32 mouse cellular contexts compared by ENCODE assay signal in genomic region chr12:86100711-86101110, GRCm38 (mm10). TPM values are rescaled to one million over a fixed set of nuclear protein-coding genes. Genes with fewer than 3 reads are reported as not detected.
DNase-seq lines count a peak whose midpoint lies in the region; ATAC-seq and TF ChIP-seq lines count a peak whose summit lies in the region.
"Had no signal": no experiment of that assay in that cellular context is flagged by ENCODE, and none has a peak within 500 bp of the region (broad histone marks: within the 10 kb centered on the region; RNA-seq: fewer than 3 reads in every experiment).

No protein-coding gene starts in this region.

- WGBS in heart, embryonic 16.5 days: 63% methylated on average over 3 of the region's 3 CpGs
- 33% methylated on average over 3 of the region's 3 CpGs for WGBS in embryonic facial prominence, embryonic 13.5 days
- WGBS in limb, embryonic 14.5 days: 39% methylated on average over 3 of the region's 3 CpGs

- intact Hi-C loops in gastrocnemius, adult 2 months (cut with DNase I): no loop called here

- no peaks in the 10 kb centered on the region for H3K27me3 ChIP-seq in heart, embryonic 16.5 days (ENCODE audit: control insufficient read depth, insufficient read depth, low read length)
- no peaks in the 10 kb centered on the region for H3K27me3 ChIP-seq in embryonic facial prominence, embryonic 13.5 days
- H3K27me3 ChIP-seq in limb, embryonic 14.5 days (ENCODE audit: control insufficient read depth, insufficient read depth, low read length): no peaks in the 10 kb centered on the region
- H3K27me3 ChIP-seq: midbrain, embryonic 13.5 days; Patski; stomach, embryonic 15.5 days had no signal

- H3K4me3 ChIP-seq in gastrocnemius, adult 2 months: no peak overlapping the region
- H3K4me3 ChIP-seq in heart, embryonic 16.5 days (ENCODE audit: low read length): no peak overlapping the region
- H3K4me3 ChIP-seq in embryonic facial prominence, embryonic 13.5 days: no peak overlapping the region
- H3K4me3 ChIP-seq in limb, embryonic 14.5 days (replicated peaks; ENCODE audit: low read length): no peak overlapping the region
- H3K4me3 ChIP-seq: hindbrain, embryonic 12.5 days; midbrain, embryonic 13.5 days; stomach, embryonic 15.5 days had no signal

- H3K9ac ChIP-seq in heart, embryonic 16.5 days (ENCODE audit: low read length): no peak overlapping the region
- no peak overlapping the region for H3K9ac ChIP-seq in embryonic facial prominence, embryonic 13.5 days
- H3K9ac ChIP-seq in limb, embryonic 14.5 days (ENCODE audit: low read depth, low read length, severe bottlenecking): no peak overlapping the region
- H3K9ac ChIP-seq: hindbrain, embryonic 12.5 days; liver, embryonic 14.5 days; midbrain, embryonic 13.5 days; stomach, embryonic 15.5 days had no signal

- H3K36me3 ChIP-seq in heart, embryonic 16.5 days (ENCODE audit: control insufficient read depth, insufficient read depth): no peaks in the 10 kb centered on the region
- peaks cover 15% of the 10 kb centered on the region for H3K36me3 ChIP-seq in embryonic facial prominence, embryonic 13.5 days
- H3K36me3 ChIP-seq in limb, embryonic 14.5 days (ENCODE audit: control insufficient read depth, insufficient read depth, low read length): no peaks in the 10 kb centered on the region
- H3K36me3 ChIP-seq: G1E; stomach, embryonic 15.5 days had no signal

- ATAC-seq in heart, embryonic 16.5 days (replicated peaks; ENCODE audit: extremely low read depth, insufficient read depth, low FRiP score): no peak
- 0 out of 2 replicates have a peak, but pooled peaks have one; percentile 28 for ATAC-seq in embryonic facial prominence, embryonic 13.5 days (ENCODE audit: insufficient number of reproducible peaks, insufficient read depth, low FRiP score, low TSS enrichment, low read depth)
- ATAC-seq in limb, embryonic 14.5 days (ENCODE audit: low FRiP score, low read depth): no peak
- ATAC-seq: forebrain, embryonic 16.5 days; intestine, embryonic 16.5 days; midbrain, embryonic 13.5 days; Patski had no signal

- no peak for TF ChIP-seq POLR2A in limb, embryonic 14.5 days (IDR thresholded peaks at IDR 0.05; ENCODE audit: borderline replicate concordance, extremely low read depth, insufficient read depth, insufficient read length)

- peak overlapping the region; percentile 6 for H3K27ac ChIP-seq in gastrocnemius, adult 2 months
- H3K27ac ChIP-seq in heart, embryonic 16.5 days (ENCODE audit: low read length): peak overlapping the region; percentile 40
- peak overlapping the region; percentile 48; the same call in 1 of the 2 replicates for H3K27ac ChIP-seq in embryonic facial prominence, embryonic 13.5 days
- 0 out of 2 replicates have a peak overlapping the region, but pooled peaks have one; percentile 43 for H3K27ac ChIP-seq in limb, embryonic 14.5 days (replicated peaks; ENCODE audit: low read depth, low read length)
- H3K27ac ChIP-seq: hindbrain, embryonic 12.5 days; kidney, postnatal 0 days; liver, embryonic 14.5 days; macrophage; midbrain, embryonic 13.5 days; stomach, embryonic 15.5 days had no signal

- no peak overlapping the region for H3K4me2 ChIP-seq in heart, embryonic 16.5 days (ENCODE audit: low read depth, low read length)
- no peak overlapping the region for H3K4me2 ChIP-seq in embryonic facial prominence, embryonic 13.5 days
- no peak overlapping the region for H3K4me2 ChIP-seq in limb, embryonic 14.5 days (replicated peaks; ENCODE audit: low read depth, low read length, severe bottlenecking)
- H3K4me2 ChIP-seq: hindbrain, embryonic 12.5 days; midbrain, embryonic 13.5 days; stomach, embryonic 15.5 days had no signal

- H3K9me3 ChIP-seq in heart, embryonic 16.5 days (replicated peaks; ENCODE audit: control insufficient read depth, low read length): no peaks in the 10 kb centered on the region
- no peaks in the 10 kb centered on the region for H3K9me3 ChIP-seq in embryonic facial prominence, embryonic 13.5 days
- no peaks in the 10 kb centered on the region for H3K9me3 ChIP-seq in limb, embryonic 14.5 days (ENCODE audit: control insufficient read depth, low read length)
- H3K9me3 ChIP-seq: G1E; hindbrain, embryonic 12.5 days; midbrain, embryonic 13.5 days; stomach, embryonic 15.5 days had no signal

- H3K4me1 ChIP-seq in heart, embryonic 16.5 days (ENCODE audit: control insufficient read depth, insufficient read depth, low read length): peaks cover 54% of the 10 kb centered on the region
- peaks cover 29% of the 10 kb centered on the region for H3K4me1 ChIP-seq in embryonic facial prominence, embryonic 13.5 days
- peaks cover 30% of the 10 kb centered on the region for H3K4me1 ChIP-seq in limb, embryonic 14.5 days (ENCODE audit: control insufficient read depth, insufficient read depth, low read length)
- H3K4me1 ChIP-seq: stomach, embryonic 15.5 days had no signal

- no peak for TF ChIP-seq CTCF in gastrocnemius, adult 2 months (IDR thresholded peaks at IDR 0.05)

- DNase-seq in gastrocnemius, adult 2 months: no peak
- DNase-seq in gastrocnemius, postnatal 25 days: no peak
- no peak for DNase-seq in heart, adult 11 months
- DNase-seq in limb, embryonic 14.5 days (ENCODE audit: low spot score): no peak
- no peak for DNase-seq in ovary, postnatal 36 days (ENCODE audit: low spot score)
- DNase-seq in right cerebral cortex, postnatal 10 days (ENCODE audit: low spot score in 2 of 2): no peak
- DNase-seq: adrenal gland, postnatal 10 days; cerebellum, adult 11 months; cerebellum, adult 9-11 months; embryo, embryonic 11 days; gastrocnemius, postnatal 10 days; kidney, adult 8-10 months; kidney, postnatal 4 days; lung, adult 2 months; lung, postnatal 10 days; retina, postnatal 1 day; right cerebral cortex, postnatal 25 days; thymus, postnatal 14 days had no signal

RNA-seq across cellular contexts. Expression of gene Ift43, which starts 18.4 kb away (rescaled TPM):
- total RNA-seq in gastrocnemius, adult 2 months (2021): 10 to 100 TPM in 1 of 2 experiments, 1 to 10 TPM in 1; 8.4 to 13.6 TPM
- total RNA-seq in gastrocnemius, postnatal 25 days (2021): 1 to 10 TPM; 7.8 to 9.5 TPM
- 116 and 118 TPM in 2 replicates for polyA plus RNA-seq in heart, embryonic 16.5 days (2015; fragmentation: Nextera tagmentation; extraction: Ambion mirVana)
- polyA plus RNA-seq in embryonic facial prominence, embryonic 13.5 days (2015; fragmentation: Nextera tagmentation; extraction: Ambion mirVana): 80.3 and 90.9 TPM in 2 replicates
- 41.2 and 48.7 TPM in 2 replicates for polyA plus RNA-seq in limb, embryonic 14.5 days (2012; rRNA removed)
- polyA plus RNA-seq in limb, embryonic 14.5 days (2014; fragmentation: Nextera tagmentation; extraction: Ambion mirVana): 75.5 and 84.1 TPM in 2 replicates
- total RNA-seq: granulocyte monocyte progenitor cell, adult 5-6 weeks; megakaryocyte-erythroid progenitor cell, adult 5-6 weeks had no signal

RNA-seq across cellular contexts. Expression of gene Tgfb3, which starts 21.9 kb away (rescaled TPM):
- 10 to 100 TPM; 32.2 to 48.0 TPM for total RNA-seq in gastrocnemius, adult 2 months (2021)
- 10 to 100 TPM; 31.4 to 32.5 TPM for total RNA-seq in gastrocnemius, postnatal 25 days (2021)
- polyA plus RNA-seq in heart, embryonic 16.5 days (2015; fragmentation: Nextera tagmentation; extraction: Ambion mirVana): 23.9 and 26.1 TPM in 2 replicates
- 43.1 and 48.0 TPM in 2 replicates for polyA plus RNA-seq in embryonic facial prominence, embryonic 13.5 days (2015; fragmentation: Nextera tagmentation; extraction: Ambion mirVana)
- polyA plus RNA-seq in limb, embryonic 14.5 days (2012; rRNA removed): 85.0 and 87.3 TPM in 2 replicates
- 64.7 and 70.4 TPM in 2 replicates for polyA plus RNA-seq in limb, embryonic 14.5 days (2014; fragmentation: Nextera tagmentation; extraction: Ambion mirVana)
- total RNA-seq: megakaryocyte-erythroid progenitor cell, adult 5-6 weeks had no signal
